Mouse (Mus musculus) ovary, postnatal 14 days (tissue): Measurements from ENCODE around the gene S100pbp.

Experiments
- DNase-seq: peaks from one replicate; pipeline ENCODE4 v3.0.0; 2022; ENCODE audit warnings: low spot score

Gene S100pbp

DNA sequence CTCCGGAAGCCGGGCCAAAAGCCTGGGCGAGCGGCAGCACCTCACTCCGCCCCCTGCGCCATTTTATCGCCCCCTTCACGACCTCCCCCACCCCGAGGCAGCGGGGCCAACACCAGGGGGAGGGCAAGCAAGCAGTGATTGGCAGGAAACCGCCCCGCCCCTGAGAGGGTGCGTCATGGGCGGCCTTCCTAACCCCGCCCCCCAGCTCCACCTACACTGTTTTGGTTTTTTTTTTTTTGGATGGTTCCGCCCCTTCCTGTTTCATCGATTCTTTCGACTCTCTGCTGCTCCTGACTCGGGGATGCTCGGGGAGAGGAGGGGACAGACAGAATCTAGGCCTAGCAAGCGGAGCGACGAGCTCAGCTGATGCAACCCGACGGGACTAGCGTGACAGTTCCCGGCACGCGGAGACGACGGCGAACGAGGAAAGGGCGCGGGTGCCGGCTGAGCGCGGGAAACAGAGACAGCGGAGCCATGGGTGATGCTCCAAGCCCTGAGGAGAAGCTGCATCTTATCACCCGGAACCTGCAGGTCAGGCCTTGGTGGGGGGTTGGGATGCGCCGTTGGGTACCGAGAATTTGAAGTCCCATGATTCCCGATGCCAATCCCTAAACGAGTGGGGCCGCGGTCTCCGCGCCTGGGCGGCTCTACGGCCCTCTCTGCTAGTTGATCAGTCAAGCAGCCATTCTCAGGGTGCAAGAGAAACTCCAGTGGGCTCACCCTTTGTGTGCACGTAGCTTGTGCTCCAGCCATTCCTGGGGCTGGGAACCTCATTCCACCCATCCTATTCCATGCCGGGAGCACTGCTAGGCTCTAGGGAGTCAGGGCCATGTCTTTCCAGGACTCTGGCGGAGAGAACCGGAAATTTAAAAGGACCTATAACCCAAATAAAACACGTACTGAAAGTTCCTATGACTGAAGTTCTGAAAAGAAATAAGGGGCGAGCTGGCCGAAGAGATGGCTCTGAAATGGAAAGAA is at the start of gene S100pbp, which contains the start of gene Yars:
S100pbp (minus strand) TSS at position 186 of the 978 bp plus-strand sequence.
Yars (plus strand) TSS at position 219 of the 978 bp plus-strand sequence.
- peak; percentile 93 for DNase-seq

DNA sequence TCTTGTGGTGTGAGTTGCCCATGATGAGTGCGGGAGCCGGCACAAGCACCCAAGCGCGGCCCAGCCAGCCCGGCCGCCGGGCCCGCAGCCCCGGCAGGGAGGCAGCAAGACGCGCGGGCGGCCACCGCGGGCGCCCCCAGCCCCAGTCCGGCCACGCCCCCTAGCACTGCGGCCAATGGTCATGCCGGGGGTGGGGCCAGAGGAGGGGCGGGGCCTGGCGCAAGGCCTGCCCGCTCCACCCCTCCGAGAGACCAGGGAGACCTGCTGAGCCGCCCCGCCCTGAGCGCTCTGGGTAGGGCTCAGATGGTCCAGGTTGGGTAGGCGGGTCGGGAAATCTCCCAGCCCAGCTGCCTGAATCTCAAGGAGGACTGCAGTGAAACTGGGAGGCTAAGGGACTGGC is 49.5 kb upstream of the S100pbp start:
- peak; percentile 73 for DNase-seq

DNA sequence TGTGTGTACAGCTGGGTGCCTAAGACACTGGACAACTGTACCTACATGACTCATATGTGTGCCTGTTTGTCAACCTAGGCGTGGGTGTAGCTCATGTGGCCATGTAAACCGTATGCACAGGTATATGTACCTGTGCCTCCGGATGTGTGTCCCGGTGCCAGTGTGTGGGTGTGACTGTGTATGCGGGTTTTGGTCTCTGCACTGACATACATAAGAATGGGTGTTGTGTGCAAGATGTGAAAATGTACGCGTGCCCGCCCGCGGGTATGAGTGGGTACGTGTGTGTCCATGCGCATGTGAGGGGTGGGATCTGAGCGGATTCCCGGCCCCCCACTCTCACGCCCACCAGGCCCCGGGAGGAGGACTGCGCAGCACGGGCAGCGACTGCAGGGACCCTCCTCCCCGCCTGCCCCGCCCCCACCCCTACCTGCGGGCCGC is 49.1 kb upstream of the S100pbp start:
- no peak for DNase-seq

DNA sequence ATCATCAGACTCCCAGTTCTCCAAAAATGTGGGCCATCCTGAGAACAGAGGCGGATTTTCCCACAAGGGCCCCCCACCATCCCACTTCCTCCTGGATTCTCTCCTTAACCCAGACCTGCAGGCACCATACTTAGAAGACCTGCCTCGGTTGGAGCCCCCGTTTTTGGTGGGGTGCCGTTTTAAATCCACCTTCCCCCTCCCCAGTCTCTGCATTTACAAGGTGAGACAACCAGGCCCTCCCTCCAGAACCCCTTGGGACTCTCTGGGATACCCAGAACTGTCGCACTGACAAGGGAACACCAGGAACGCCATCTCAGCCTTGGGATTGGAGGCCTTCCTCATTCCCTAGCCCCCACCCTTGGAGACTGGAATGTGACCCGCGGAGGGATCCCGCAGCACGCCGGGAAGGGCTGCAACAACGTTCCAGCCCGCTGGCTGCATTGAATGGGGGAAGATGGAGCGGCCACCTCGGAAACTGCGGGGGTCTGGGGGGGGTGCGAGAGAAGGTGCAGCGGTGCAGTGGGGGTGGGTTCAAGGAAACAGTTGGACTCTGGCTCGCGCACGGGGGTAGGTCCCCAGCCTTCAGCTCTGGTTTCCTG is 48.4 kb upstream of the S100pbp start:
- DNase-seq, result no peak

DNA sequence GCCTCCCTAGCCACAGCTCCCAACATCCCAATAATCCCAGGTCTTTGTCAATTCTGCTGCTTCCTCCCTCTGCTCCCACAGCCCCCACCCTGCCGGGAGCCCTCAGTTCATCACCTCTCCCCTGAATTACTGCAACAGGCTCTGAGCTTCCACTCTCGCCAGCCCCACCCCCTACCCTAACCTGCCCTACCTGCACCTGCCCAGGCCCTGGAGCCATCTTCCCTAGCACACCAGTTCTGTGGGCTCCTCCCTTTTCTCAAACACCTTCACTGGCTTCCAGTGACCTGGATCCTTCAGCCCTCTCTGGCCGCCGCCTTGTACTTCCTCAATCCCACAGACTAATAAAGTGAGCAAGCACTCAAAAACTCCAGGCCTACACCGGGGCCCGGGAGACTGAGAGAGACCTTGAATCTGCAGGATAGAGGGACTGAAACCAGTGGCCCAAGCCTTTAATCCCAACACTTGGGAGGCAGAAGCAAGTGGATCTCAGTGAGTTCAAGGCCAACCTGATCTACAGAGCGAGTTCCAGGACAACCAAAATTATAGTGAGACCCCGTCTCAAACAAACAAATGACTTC is 46.8 kb upstream of the S100pbp start:
- DNase-seq, result no peak

DNA sequence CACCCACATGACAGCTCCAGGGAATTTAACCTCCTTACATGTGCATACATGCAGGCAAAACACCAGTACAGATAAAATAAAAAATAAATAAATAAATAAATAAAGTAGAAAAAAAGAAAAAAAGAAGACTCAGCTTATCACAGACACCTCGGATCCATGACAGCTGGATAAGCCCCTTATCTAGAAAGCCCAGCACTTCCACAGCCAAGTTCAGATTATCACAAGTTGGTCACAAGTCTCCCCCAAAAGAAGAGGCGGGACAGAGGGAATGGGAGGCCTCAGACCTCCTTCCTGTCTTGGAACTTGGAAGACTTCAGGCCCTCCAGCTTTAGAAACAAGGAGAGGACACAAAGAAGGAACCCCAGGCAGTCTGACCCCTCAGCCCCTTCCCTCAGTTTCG is 45.6 kb upstream of the S100pbp start:
- DNase-seq, result no peak

DNA sequence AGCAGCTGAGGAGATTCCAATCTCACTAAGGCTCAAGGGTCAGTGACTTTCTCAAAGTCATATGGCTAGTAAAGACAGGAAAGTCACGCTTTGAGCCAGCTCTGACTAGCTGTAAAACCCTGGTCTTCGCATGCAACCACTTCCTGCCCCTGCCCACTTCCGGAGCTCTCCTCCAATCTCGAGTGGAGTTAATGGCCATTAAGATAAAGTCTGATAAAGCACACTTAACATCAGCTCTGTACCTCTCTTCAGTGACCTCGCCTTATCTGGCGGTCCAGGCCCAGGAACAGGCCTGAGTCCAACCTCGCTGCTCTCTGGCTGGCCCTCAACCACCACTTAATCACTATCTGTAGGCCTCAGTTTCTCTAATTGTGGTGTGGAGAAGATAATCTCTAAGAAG is 45.0 kb upstream of the S100pbp start:
- DNase-seq, result no peak

DNA sequence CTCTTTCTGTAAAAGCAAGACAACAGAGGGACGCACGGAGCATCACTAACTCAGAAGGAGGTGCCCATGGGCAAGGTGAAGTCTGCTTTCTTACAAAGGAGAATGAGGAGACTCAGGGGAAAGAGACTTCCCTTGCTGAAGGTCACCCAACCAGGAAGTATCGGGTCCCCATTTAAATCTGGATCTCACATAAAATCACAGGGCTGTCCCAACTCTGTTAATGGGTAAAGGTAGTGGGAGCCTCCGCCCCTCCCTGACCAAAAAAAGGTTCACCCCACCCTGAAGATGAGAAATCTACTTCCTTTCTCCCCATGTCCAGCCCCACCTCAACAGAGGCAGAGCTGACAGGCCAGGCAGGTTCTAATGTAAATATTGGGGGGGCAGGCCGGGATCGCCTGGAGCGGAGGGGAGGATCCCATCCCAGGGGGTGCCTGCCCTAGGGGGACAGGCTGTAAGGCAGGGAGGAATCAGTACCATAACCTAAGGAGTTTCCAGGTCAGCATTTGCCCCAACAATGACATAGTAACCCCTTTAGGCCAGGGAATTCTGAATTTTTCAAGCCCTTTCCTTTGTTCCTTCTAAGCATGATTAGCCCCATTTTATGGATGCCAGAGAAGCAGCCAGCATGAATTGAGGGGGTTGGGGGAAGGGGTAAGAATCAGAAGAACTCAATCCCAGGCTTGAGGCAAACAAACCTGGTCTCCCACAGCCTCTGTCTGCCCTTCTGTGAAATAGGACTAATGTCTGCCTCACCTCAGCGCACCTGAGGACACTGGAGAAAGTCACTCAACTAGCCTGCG is 43.2 kb upstream of the S100pbp start:
- no peak for DNase-seq

DNA sequence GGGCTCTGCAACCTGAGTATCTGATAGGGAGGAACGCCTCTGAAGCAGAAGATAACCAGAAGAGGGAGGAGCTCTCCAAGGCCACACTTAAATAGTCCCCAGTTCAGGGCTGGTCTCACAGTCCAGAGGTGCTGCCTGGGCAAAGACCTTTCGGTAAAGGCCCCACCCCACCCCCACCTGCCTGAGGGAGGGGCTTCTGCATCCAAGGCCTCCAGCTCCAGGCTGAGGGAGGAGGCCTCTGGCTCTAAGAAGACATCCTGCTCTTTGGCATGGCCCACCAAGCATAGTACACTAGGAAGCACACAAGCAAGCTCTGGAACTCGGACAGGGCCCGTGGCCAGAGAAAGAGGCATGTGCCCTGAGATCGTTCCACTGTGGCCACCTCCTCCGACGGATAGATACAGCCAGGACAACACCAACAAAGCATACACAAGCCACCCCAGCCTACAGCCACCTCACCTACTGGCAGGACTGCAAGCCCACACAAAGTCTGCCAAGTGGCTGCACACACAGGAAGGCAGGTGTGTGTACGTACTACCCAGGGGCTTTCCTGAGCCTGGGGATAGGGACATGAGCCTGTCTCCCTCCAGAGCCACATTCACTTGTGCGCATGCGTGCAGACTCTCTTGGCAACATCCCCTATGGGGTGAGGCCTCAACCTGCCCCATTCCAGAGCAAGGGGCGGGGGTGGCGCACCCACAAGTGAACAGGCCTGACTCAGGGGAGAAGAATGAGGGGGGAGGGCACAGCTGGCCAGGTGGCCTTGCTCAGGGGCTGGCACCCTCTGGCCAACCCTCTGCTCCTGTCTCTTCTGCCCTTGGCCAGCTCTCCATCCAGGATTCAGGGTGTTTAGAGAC is 42.3 kb upstream of the S100pbp start:
- no peak for DNase-seq

DNA sequence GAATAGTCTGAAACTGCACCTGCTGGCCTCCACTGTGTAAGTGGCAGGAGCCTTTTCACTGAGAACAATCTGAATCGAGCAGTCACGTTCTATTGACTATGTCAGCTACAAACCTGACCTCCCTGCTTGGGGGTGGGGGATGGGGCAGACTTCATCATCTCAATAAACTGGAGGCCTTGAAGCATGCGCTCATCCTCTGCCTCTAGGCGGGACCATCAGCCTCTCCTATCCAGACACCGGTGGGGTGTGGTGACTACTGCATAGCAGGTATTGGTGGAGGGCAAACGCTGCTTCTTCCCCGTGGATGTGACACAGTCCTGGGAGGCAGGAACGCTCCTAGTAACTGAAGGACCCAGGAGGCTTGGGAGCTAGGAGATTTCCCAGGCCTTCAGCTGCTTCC is 41.4 kb upstream of the S100pbp start:
- no peak for DNase-seq

DNA sequence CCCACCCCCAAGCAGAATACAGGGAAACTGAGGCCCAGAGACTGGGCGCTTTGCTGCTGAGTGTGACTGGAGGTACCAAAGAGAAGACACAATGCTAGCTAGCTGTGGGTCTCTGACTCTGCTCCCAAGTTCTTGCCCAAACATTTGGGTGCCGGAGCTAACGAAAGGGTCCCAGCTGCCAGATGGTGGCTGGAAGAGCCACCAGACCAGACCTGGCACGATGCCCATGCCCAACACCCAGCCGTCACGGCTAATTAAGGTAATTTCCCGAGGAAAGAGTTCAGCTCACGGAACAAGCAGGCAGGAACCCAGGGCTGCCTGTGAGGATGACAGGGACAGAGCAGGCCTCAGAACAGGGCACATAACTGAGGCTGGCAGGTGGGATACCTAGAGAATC is 38.5 kb upstream of the S100pbp start:
- DNase-seq, result no peak

DNA sequence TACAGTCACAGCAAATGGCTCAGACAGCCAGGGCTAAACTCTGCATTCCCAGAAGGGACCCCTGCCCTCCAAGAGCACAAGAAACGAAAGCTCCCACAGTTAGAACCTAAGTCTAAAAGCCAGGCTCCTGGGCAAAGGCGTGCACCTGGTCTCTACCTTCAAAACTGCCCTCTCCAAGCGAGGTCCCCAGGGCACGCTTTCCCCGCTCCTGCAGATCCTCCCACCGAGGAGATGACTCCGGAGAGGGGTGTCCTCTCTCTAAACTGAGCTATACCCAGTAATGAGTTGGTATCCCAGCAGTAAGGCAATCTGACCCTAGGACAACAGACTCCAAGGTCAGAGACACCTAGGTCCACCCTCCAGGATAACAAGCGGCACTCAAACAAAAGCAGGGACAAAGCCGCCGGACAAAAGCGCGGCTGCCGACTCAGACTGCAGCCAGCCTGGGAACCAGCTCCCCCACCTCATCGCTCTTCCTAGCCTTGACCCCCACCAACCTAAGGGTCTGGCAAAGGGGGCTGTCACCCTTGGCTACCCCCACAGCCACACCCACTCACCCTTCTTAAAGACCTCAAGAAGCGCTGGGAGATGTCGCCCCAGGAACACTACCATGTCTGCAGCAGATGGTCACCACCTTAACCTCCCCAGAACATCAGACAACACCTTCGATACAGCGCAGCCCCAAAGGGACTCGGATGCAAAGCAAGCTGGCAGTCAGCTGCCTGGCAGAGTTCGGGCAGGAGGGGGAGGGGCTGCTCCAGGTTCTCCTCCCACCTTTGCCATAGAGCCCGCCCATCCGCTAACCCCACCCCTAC is 37.9 kb upstream of the S100pbp start:
- DNase-seq, result no peak

DNA sequence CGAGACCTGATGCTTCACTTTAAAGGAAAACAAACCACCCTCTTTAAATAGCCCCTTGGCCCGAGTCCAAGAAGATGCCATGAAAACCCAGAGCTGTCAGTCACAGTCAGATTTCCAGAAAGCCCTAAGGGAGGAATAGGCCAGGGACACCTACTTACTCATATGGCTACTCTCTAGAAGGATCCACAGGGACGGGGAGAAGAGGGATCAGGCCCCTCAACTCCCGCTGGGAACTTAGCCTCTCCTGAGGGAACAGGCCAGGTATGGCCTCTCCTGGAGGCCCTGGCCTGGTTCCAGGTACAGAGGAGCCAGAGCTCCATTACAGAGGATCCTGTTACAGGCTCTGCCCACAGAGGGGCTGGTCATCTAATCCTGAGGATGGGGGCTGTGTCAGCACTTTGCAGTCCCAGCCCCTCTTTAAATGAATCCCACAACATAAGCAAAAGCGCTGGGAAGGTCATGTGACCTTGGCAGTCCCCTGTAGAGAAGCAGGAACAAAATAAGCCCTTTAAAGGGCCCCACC is 37.0 kb upstream of the S100pbp start:
- DNase-seq, result no peak

DNA sequence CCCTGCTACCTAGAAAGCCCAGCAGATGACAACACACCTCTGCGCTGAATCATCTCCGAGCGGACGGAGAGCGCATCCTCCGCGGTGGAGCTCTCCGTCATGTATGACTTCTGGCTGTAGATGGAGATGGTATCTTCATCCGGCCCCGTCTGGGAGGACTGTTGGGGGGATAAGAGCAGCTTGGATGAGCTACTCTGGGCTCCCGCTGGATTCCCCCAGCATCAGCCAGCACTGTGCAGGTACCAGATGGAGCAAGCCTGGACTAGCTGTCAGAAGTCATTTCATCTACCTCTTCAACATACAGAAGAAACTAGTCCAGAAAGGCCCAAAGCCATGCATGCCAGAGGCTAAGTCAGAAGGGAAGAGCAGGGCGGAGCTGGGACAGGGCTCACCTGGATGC is 35.8 kb upstream of the S100pbp start:
- DNase-seq, result no peak

DNA sequence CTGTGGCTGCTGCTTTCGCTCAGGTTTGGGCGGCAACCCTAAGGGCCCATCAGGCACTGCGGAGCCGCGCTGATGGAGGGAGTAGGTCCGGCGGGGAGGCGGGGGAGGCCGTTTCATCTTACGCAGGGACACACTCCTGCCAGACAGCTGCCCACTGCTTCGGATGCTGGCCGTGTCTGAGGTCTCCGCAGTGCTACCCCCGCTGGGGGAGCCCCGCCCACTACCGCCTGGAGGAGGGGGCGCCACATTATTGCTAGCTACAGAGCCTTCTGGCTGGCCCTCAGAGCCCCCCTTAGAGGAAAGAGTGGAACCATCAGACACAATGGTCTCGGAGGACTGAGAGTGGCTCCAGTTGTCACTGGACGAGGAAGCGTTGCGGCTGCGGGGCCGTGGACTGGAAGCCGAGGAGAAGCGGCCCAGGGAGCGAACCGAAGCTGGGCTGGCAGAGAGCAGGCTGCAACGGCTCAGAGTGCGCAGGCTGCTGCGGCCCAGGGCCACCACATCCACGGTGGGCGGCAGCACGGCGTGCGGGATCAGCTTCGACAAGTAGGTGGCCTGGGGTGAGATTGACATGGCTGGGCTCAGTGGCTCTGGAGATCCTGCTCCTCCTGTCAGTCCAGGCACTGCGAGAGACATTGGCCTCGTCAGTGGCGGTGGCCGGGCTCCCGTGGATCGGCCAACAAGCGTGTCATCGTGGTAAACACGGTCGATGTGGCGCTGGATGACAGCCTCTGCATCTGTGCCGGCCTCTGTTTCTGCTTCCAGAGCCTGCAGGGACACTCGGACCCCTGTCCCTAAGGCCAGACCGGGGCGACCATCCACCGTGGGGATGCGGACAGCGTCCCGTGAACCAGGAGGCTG is 34.1 kb upstream of the S100pbp start:
- no peak for DNase-seq

DNA sequence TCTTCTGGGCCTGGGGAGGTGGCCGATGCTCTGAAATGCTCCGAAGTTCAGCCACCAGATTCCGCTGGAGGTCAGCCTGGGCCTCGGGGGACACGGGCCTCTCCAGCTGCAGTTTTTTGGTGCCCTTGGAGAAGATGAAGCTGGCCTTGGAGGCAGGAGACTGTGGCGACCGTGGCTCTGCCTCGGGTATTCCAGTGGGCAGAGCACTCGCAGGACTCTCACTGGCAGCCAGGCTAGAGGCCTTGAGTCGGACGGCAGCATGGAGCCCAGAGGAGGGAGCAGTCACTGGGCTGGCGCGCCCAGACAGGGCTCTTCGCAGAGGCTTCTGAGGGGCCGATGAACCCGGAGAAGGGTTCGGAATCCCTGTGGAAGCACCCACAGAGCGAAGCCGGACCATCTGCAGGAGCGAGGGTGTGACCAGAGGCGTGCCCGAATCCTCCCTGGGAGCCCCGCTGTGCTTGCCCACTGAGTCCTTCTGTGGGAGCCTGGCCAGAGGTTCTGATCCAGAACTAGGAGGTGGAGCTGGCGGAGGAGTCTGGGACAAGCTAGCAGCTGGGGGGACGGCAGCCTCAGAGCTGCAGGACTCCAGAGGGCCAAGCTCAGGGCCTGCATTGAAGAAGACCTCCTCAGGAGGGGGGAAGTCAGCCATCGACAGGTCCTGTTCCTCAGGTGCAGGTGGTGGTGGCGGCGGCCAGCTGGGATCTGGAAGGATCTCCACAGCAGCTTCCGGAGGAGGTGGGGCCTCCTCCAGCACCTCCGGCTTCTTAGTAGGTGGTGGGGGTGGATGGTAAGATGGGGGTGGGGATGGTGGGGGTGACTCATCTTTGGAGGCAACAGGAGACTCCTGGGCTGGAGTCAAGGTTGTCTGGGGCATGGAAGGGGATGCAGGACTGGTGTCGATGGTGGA is 32.7 kb upstream of the S100pbp start:
- DNase-seq, result no peak

DNA sequence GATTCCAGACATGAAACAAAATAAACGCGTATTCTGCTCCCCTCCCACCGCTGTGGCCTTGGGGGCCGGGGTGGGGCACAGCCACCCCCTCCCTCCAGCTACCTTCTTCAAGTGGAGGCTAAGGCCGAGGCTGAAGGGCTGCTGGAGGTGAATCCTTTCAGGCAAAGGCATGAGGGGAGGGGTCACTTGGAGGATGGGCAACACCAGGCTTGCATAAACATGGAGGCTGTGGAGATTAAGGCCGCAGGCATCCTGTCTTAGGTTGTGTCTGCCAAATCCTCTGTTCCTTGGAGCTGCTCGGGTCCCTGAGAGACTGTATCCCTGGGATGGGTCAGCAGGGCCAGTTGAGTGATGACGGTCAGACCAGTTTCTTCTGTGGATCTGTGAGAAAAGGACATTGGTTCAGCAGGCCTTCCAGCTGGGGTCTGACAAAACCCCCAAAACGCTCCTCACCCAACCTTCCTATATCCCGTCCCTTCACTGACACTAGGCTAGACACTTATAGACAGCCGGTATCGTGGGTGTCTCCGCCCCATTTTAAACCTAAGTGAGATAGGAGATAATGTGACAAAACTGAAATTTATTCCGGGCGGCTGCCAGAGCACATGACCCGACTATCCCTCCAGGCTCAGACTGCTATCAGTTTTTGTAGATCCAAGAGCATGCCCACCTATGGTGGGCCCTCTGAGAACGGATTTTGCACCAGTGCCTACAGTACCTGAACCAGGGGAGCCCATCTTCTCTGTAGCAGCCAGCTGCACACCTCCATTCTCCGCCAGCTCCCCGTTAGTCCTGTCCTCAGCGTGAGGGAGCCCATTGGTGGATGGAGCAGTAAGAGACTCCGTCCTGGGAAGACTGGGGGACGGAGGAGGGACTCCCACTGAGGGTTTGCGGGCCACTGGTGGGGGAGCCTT is 31.8 kb upstream of the S100pbp start:
- no peak for DNase-seq
